ENCODE assay signal across 1 mouse cellular context in the genomic region with DNA sequence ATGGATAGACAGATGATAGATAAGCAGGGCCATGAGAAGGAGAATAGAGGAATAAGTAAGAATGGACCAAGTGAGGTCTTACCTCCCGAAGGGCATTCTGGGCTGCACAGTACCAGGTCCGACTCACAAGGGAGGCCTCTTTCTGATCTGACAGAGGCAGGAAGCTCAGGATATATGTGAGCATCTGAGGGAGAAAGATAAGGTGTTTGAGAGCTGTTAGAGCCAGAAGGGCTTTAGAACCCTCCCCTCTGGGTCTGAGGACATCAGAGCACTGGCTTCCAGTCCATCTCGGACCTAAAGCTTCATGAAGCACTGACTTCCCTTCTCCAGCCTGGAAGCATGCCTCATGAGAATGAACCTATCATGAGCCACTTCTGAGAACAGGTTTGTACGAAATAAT.
TF ChIP-seq lines count a peak whose summit lies in the region.

No protein-coding gene starts in this region.

TF ChIP-seq in MEL, 35 proteins besides CTCF, POLR2A, EP300 and RAD21:
- TF ChIP-seq NRF1 (IDR thresholded peaks at IDR 0.05; ENCODE audit: insufficient read depth, low read depth, low read length, poor library complexity, severe bottlenecking), result no peak
- no peak for TF ChIP-seq MYC (IDR thresholded peaks at IDR 0.05; ENCODE audit: low read depth, low read length)
- TF ChIP-seq POLR2AphosphoS5 (IDR thresholded peaks at IDR 0.05; ENCODE audit: borderline replicate concordance, low read depth, low read length), result no peak
- TF ChIP-seq NELFE (IDR thresholded peaks at IDR 0.05; ENCODE audit: low read depth, low read length), result no peak
- TF ChIP-seq ETS1 (IDR thresholded peaks at IDR 0.05; ENCODE audit: low read depth, low read length), result 0 out of 2 replicates have a peak, but pooled peaks have one; percentile 20
- no peak for TF ChIP-seq BHLHE40 (IDR thresholded peaks at IDR 0.05; ENCODE audit: borderline replicate concordance, low read depth, low read length)
- no peak for TF ChIP-seq KAT2A (conservative IDR thresholded peaks at IDR 0.05; ENCODE audit: low read depth, low read length)
- TF ChIP-seq MYB (IDR thresholded peaks at IDR 0.05; ENCODE audit: low read depth, low read length), result no peak
- no peak for TF ChIP-seq GABPA (IDR thresholded peaks at IDR 0.05; ENCODE audit: low read depth, low read length)
- TF ChIP-seq ZMIZ1 (IDR thresholded peaks at IDR 0.05; ENCODE audit: low read depth, low read length), result no peak
- TF ChIP-seq MAZ (IDR thresholded peaks at IDR 0.05; ENCODE audit: low read depth, low read length), result no peak
- peak; percentile 56; the same call in 1 of the 2 replicates for TF ChIP-seq RCOR1 (IDR thresholded peaks at IDR 0.05; ENCODE audit: low read depth, low read length)
- TF ChIP-seq TAL1 (IDR thresholded peaks at IDR 0.05; ENCODE audit: low read length), result peak; percentile 88
- no peak for TF ChIP-seq ELF1 (IDR thresholded peaks at IDR 0.05; ENCODE audit: low read depth, low read length)
- no peak for TF ChIP-seq ZC3H11A (IDR thresholded peaks at IDR 0.05; ENCODE audit: low read depth, low read length)
- no peak for TF ChIP-seq HCFC1 (IDR thresholded peaks at IDR 0.05; ENCODE audit: low read depth, low read length)
- TF ChIP-seq MXI1 (IDR thresholded peaks at IDR 0.05; ENCODE audit: low read depth, low read length), result no peak
- no peak for TF ChIP-seq USF2 (IDR thresholded peaks at IDR 0.05; ENCODE audit: borderline replicate concordance in 1 of 2, insufficient read depth in 1 of 2, low read depth in 1 of 2, low read length in 2 of 2)
- no peak for TF ChIP-seq E2F4 (IDR thresholded peaks at IDR 0.05; ENCODE audit: borderline replicate concordance, low read depth, low read length)
- TF ChIP-seq MEF2A (IDR thresholded peaks at IDR 0.05; ENCODE audit: extremely low read depth, insufficient replicate concordance, low read depth, low read length, poor library complexity, severe bottlenecking), result no peak
- TF ChIP-seq TBP (IDR thresholded peaks at IDR 0.05; ENCODE audit: low read depth, low read length), result no peak
- peak; percentile 83 for TF ChIP-seq TCF12 (IDR thresholded peaks at IDR 0.05; ENCODE audit: low read depth, low read length)
- no peak for TF ChIP-seq USF1 (IDR thresholded peaks at IDR 0.05; ENCODE audit: low read depth, low read length)
- TF ChIP-seq SIN3A (IDR thresholded peaks at IDR 0.05; ENCODE audit: low read length), result no peak
- TF ChIP-seq POLR2AphosphoS2 (IDR thresholded peaks at IDR 0.05; ENCODE audit: low read length), result peak; percentile 30; the same call in 1 of the 2 replicates
- TF ChIP-seq CHD2 (IDR thresholded peaks at IDR 0.05; ENCODE audit: low read length), result no peak
- TF ChIP-seq CHD1 (IDR thresholded peaks at IDR 0.05; ENCODE audit: low read depth, low read length), result no peak
- no peak for TF ChIP-seq ZNF384 (IDR thresholded peaks at IDR 0.05; ENCODE audit: low read depth, low read length)
- TF ChIP-seq MAX (IDR thresholded peaks at IDR 0.05; ENCODE audit: low read length), result no peak
- peak; percentile 78 for TF ChIP-seq GATA1 (IDR thresholded peaks at IDR 0.05; ENCODE audit: low read depth, low read length)
- TF ChIP-seq SMC3 (IDR thresholded peaks at IDR 0.05; ENCODE audit: low read depth, low read length), result no peak
- TF ChIP-seq MAFK (IDR thresholded peaks at IDR 0.05; ENCODE audit: borderline replicate concordance, low read depth, low read length), result no peak
- no peak for TF ChIP-seq ZKSCAN1 (IDR thresholded peaks at IDR 0.05; ENCODE audit: low read depth, low read length)
- TF ChIP-seq JUND (IDR thresholded peaks at IDR 0.05; ENCODE audit: low read depth, low read length), result no peak
- TF ChIP-seq UBTF (IDR thresholded peaks at IDR 0.05; ENCODE audit: borderline replicate concordance, insufficient read depth, low read depth, low read length), result no peak
